Mouse (Mus musculus) E14TG2a.4 (cell line): ENCODE data around the gene Sapcd2.

ENCODE experiments used
- CTCF ChIP-seq: conservative IDR thresholded peaks from 2 replicates; pipeline ENCODE4 v1.5.1; 2014; ENCODE audit warnings: low read length
- NANOG ChIP-seq: IDR thresholded peaks from 2 replicates; pipeline ENCODE4 v1.6.1; 2014; ENCODE audit warnings: borderline replicate concordance, low read length, mixed read lengths
- POU5F1 ChIP-seq: IDR thresholded peaks from 2 replicates; pipeline ENCODE4 v1.6.1; 2014; ENCODE audit warnings: low read length, borderline replicate concordance

- peak; percentile 93 for TF ChIP-seq CTCF
- TF ChIP-seq POU5F1, result no peak
- no peak for TF ChIP-seq NANOG
These were observed 54.6 kb downstream of the Sapcd2 start for GRCm38 (mm10) chr2:25426721-25427191.
